Mouse (Mus musculus): ENCODE data around the gene Nt5m. TPM values are rescaled to one million over a fixed set of nuclear protein-coding genes. Genes with fewer than 3 reads are reported as not detected.
"Not testable (repeated sequence)": the region's sequence is repeated elsewhere in the genome, so short reads cannot be mapped to it uniquely, and the experiment has no call there.

Gene Nt5m
- polyA plus RNA-seq, 1 experiment from 2014 or later = 75.8 TPM

- 97% methylated on average over 3 of the region's 3 CpGs for WGBS
- Histone ChIP-seq H3K4me3 (ENCODE audit: low read depth, low read length) (no peak overlapping the region), H3K4me2 (ENCODE audit: low read length) (no peak overlapping the region), H3K36me3 (ENCODE audit: control insufficient read depth, insufficient read depth, low read length) (peaks cover 42% of the 10 kb centered on the region), H3K9me3 (replicated peaks; ENCODE audit: control insufficient read depth, low read length, poor library complexity, severe bottlenecking) (no peaks in the 10 kb centered on the region), H3K27me3 (ENCODE audit: control insufficient read depth, insufficient read depth, low read depth, low read length) (no peaks in the 10 kb centered on the region), H3K4me1 (ENCODE audit: control insufficient read depth, insufficient read depth, low read length) (no peaks in the 10 kb centered on the region), H3K27ac (ENCODE audit: low read length) (no peak overlapping the region), H3K9ac (ENCODE audit: low read depth, low read length) (no peak overlapping the region)
- ATAC-seq = no peak
Measured at GRCm38 (mm10) chr11:59817916-59818315, 21.3 kb upstream of the Nt5m start.

- Histone ChIP-seq H3K4me2 (ENCODE audit: low read length) (no peak overlapping the region), H3K36me3 (ENCODE audit: control insufficient read depth, insufficient read depth, low read length) (peaks cover 55% of the 10 kb centered on the region), H3K4me1 (ENCODE audit: control insufficient read depth, insufficient read depth, low read length) (no peaks in the 10 kb centered on the region), H3K4me3 (ENCODE audit: low read depth, low read length) (no peak overlapping the region), H3K9ac (ENCODE audit: low read depth, low read length) (no peak overlapping the region), H3K9me3 (replicated peaks; ENCODE audit: control insufficient read depth, low read length, poor library complexity, severe bottlenecking) (no peaks in the 10 kb centered on the region), H3K27me3 (ENCODE audit: control insufficient read depth, insufficient read depth, low read depth, low read length) (no peaks in the 10 kb centered on the region), H3K27ac (ENCODE audit: low read length) (no peak overlapping the region)
- WGBS = 92% methylated on average over 3 of the region's 3 CpGs
- no peak for ATAC-seq
Measured at GRCm38 (mm10) chr11:59821625-59822024, 17.6 kb upstream of the Nt5m start.

- ATAC-seq; H3K36me3 ChIP-seq (ENCODE audit: control insufficient read depth, insufficient read depth, low read length); H3K27me3 ChIP-seq (ENCODE audit: control insufficient read depth, insufficient read depth, low read depth, low read length); H3K9ac ChIP-seq (ENCODE audit: low read depth, low read length); H3K9me3 ChIP-seq (replicated peaks; ENCODE audit: control insufficient read depth, low read length, poor library complexity, severe bottlenecking); H3K27ac ChIP-seq (ENCODE audit: low read length); H3K4me3 ChIP-seq (ENCODE audit: low read depth, low read length): not testable (repeated sequence)
- Histone ChIP-seq H3K4me1 (ENCODE audit: control insufficient read depth, insufficient read depth, low read length) (peaks cover 24% of the 10 kb centered on the region), H3K4me2 (ENCODE audit: low read length) (peak overlapping the region; percentile 78)
- WGBS = no CpG with 5 or more reads among the region's 1 CpGs
Measured at GRCm38 (mm10) chr11:59837789-59838188, 1.5 kb upstream of the Nt5m start.

- Histone ChIP-seq H3K9me3 (replicated peaks; ENCODE audit: control insufficient read depth, low read length, poor library complexity, severe bottlenecking) (no peaks in the 10 kb centered on the region), H3K27ac (ENCODE audit: low read length) (peak overlapping the region; percentile 96; the same call in 1 of the 2 replicates), H3K27me3 (ENCODE audit: control insufficient read depth, insufficient read depth, low read depth, low read length) (no peaks in the 10 kb centered on the region), H3K9ac (ENCODE audit: low read depth, low read length) (peak overlapping the region; percentile 81; the same call in 1 of the 2 replicates), H3K4me3 (ENCODE audit: low read depth, low read length) (peak overlapping the region; percentile 69), H3K36me3 (ENCODE audit: control insufficient read depth, insufficient read depth, low read length) (peaks cover 2% of the 10 kb centered on the region; the same call in 1 of the 2 replicates), H3K4me2 (ENCODE audit: low read length) (peak overlapping the region; percentile 78), H3K4me1 (ENCODE audit: control insufficient read depth, insufficient read depth, low read length) (peaks cover 24% of the 10 kb centered on the region)
- no peak for ATAC-seq
- 66% methylated on average over 4 of the region's 4 CpGs for WGBS
Measured at GRCm38 (mm10) chr11:59838426-59838825, 821 bp upstream of the Nt5m start.

GRCm38 (mm10) chr11:59839459-59840126, 346 bp downstream of the Nt5m start, which contains the start of gene Cops3:
Gene Cops3 (minus strand): TSS chr11:59839838.
- ATAC-seq = peak; percentile 98
- no peaks in the 10 kb centered on the region for H3K27me3 ChIP-seq (ENCODE audit: control insufficient read depth, insufficient read depth, low read depth, low read length)
- WGBS = under 1% methylated on average over 30 of the region's 43 CpGs

GRCm38 (mm10) chr11:59846311-59846710, 7.1 kb downstream of the Nt5m start:
- no peaks in the 10 kb centered on the region for H3K36me3 ChIP-seq (ENCODE audit: control insufficient read depth, insufficient read depth, low read length)
- no peak for ATAC-seq
- H3K27ac ChIP-seq (ENCODE audit: low read length) = no peak overlapping the region
- no peak overlapping the region for H3K4me2 ChIP-seq (ENCODE audit: low read length)
- H3K9ac ChIP-seq (ENCODE audit: low read depth, low read length) = no peak overlapping the region
- H3K9me3 ChIP-seq (replicated peaks; ENCODE audit: control insufficient read depth, low read length, poor library complexity, severe bottlenecking) = no peaks in the 10 kb centered on the region
- no peak overlapping the region for H3K4me3 ChIP-seq (ENCODE audit: low read depth, low read length)
- H3K4me1 ChIP-seq (ENCODE audit: control insufficient read depth, insufficient read depth, low read length) = peaks cover 17% of the 10 kb centered on the region
- 97% methylated on average over 11 of the region's 11 CpGs for WGBS
- no peaks in the 10 kb centered on the region for H3K27me3 ChIP-seq (ENCODE audit: control insufficient read depth, insufficient read depth, low read depth, low read length)

More at GRCm38 (mm10) chr11:59839459-59840126, 346 bp downstream of the Nt5m start, which contains the start of gene Cops3:
- peak within 1 kb of the TSS; percentile 81 for H3K9ac ChIP-seq (ENCODE audit: low read depth, low read length)
- peak within 1 kb of the TSS; percentile 69 for H3K4me3 ChIP-seq (ENCODE audit: low read depth, low read length)
- peaks cover 2% of the 10 kb centered on the region; the same call in 1 of the 2 replicates for H3K36me3 ChIP-seq (ENCODE audit: control insufficient read depth, insufficient read depth, low read length)
- peaks cover 24% of the 10 kb centered on the region for H3K4me1 ChIP-seq (ENCODE audit: control insufficient read depth, insufficient read depth, low read length)
- H3K27ac ChIP-seq (ENCODE audit: low read length) = peak within 1 kb of the TSS; percentile 96
- H3K4me2 ChIP-seq (ENCODE audit: low read length) = peak within 1 kb of the TSS; percentile 78
- H3K9me3 ChIP-seq (replicated peaks; ENCODE audit: control insufficient read depth, low read length, poor library complexity, severe bottlenecking) = no peaks in the 10 kb centered on the region

- Histone ChIP-seq H3K27me3 (ENCODE audit: control insufficient read depth, insufficient read depth, low read depth, low read length) (no peaks in the 10 kb centered on the region), H3K4me1 (ENCODE audit: control insufficient read depth, insufficient read depth, low read length) (peaks cover 17% of the 10 kb centered on the region), H3K36me3 (ENCODE audit: control insufficient read depth, insufficient read depth, low read length) (no peaks in the 10 kb centered on the region), H3K9ac (ENCODE audit: low read depth, low read length) (no peak overlapping the region), H3K9me3 (replicated peaks; ENCODE audit: control insufficient read depth, low read length, poor library complexity, severe bottlenecking) (no peaks in the 10 kb centered on the region), H3K27ac (ENCODE audit: low read length) (no peak overlapping the region), H3K4me3 (ENCODE audit: low read depth, low read length) (peak overlapping the region; percentile 74; the same call in 1 of the 2 replicates), H3K4me2 (ENCODE audit: low read length) (peak overlapping the region; percentile 65; the same call in 1 of the 2 replicates)
- 11% methylated on average over 2 of the region's 2 CpGs for WGBS
- ATAC-seq = no peak
Measured at GRCm38 (mm10) chr11:59847131-59847530, 7.9 kb downstream of the Nt5m start.

- H3K27me3 ChIP-seq (ENCODE audit: control insufficient read depth, insufficient read depth, low read depth, low read length) = no peaks in the 10 kb centered on the region
- H3K4me2 ChIP-seq (ENCODE audit: low read length) = peak overlapping the region; percentile 65
- no peaks in the 10 kb centered on the region for H3K36me3 ChIP-seq (ENCODE audit: control insufficient read depth, insufficient read depth, low read length)
- H3K4me1 ChIP-seq (ENCODE audit: control insufficient read depth, insufficient read depth, low read length) = peaks cover 17% of the 10 kb centered on the region
- H3K4me3 ChIP-seq (ENCODE audit: low read depth, low read length) = peak overlapping the region; percentile 74
- WGBS = under 1% methylated on average over 68 of the region's 69 CpGs
- peak overlapping the region; percentile 85 for H3K9ac ChIP-seq (ENCODE audit: low read depth, low read length)
- H3K9me3 ChIP-seq (replicated peaks; ENCODE audit: control insufficient read depth, low read length, poor library complexity, severe bottlenecking) = no peaks in the 10 kb centered on the region
- ATAC-seq = peak; percentile 92
- peak overlapping the region; percentile 88 for H3K27ac ChIP-seq (ENCODE audit: low read length)
Measured at GRCm38 (mm10) chr11:59847891-59848884, 8.9 kb downstream of the Nt5m start.
